Mouse (Mus musculus) ES-E14 (cell line): ENCODE measurements around the gene B3galnt2. TPM values are rescaled to one million over a fixed set of nuclear protein-coding genes. Genes with fewer than 3 reads are reported as not detected.
"Not testable (repeated sequence)": the region's sequence is repeated elsewhere in the genome, so short reads cannot be mapped to it uniquely, and the experiment has no call there.

Experiments
- DNase-seq: peaks from one replicate; pipeline ENCODE4 v3.0.0-alpha.2; 2013; ENCODE audit warnings: low read depth, low spot score
- H3K27ac ChIP-seq: 2 replicates; pipeline ENCODE4 v1.5.1; 2012; ENCODE audit warnings: low read depth, mild to moderate bottlenecking, low read length, moderate library complexity, mixed read lengths; ENCODE audit not compliant: poor library complexity, insufficient read depth, severe bottlenecking
- H3K36me3 ChIP-seq: 2 replicates; pipeline ENCODE4 v1.6.1; 2012; ENCODE audit warnings: mild to moderate bottlenecking, low read length, moderate library complexity, mixed read lengths; ENCODE audit not compliant: control insufficient read depth, poor library complexity, insufficient read depth, severe bottlenecking
- H3K4me1 ChIP-seq, 2 experiments: fragments of 150-350 bp in 1 of 2; sonication (generic) in 1 of 2; 2 replicates each; pipeline ENCODE4 v1.6.1; 2012; ENCODE audit warnings: low read length in 2 of 2, mild to moderate bottlenecking in 1 of 2, mixed read lengths in 1 of 2; ENCODE audit not compliant: control insufficient read depth in 2 of 2, insufficient read depth in 2 of 2, poor library complexity in 1 of 2
- H3K4me3 ChIP-seq, 2 experiments: fragments of 150-350 bp in 1 of 2; sonication (generic) in 1 of 2; 2 replicates each; pipeline ENCODE4 v1.5.1; 2012; ENCODE audit warnings: low read length in 2 of 2, low read depth in 1 of 2, mild to moderate bottlenecking in 1 of 2, mixed read lengths in 1 of 2; ENCODE audit not compliant: insufficient read depth in 1 of 2, poor library complexity in 1 of 2, severe bottlenecking in 1 of 2
- H3K9ac ChIP-seq: 2 replicates; pipeline ENCODE4 v1.6.1; 2012; ENCODE audit warnings: low read depth, mild to moderate bottlenecking, low read length, mixed read lengths; ENCODE audit not compliant: poor library complexity, insufficient read depth, severe bottlenecking
- H3K9me3 ChIP-seq: fragments of 150-350 bp; sonication (generic); 2 replicates; pipeline ENCODE4 v1.6.1; 2012; ENCODE audit warnings: low read depth, mild to moderate bottlenecking, low read length; ENCODE audit not compliant: control insufficient read depth, insufficient read depth
- CHD2 ChIP-seq: IDR thresholded peaks from 2 replicates; pipeline ENCODE4 v1.6.1; 2014; ENCODE audit warnings: mild to moderate bottlenecking, low read depth, low read length, inconsistent platforms
- HCFC1 ChIP-seq: IDR thresholded peaks from 2 replicates; pipeline ENCODE4 v1.6.1; 2012; ENCODE audit warnings: low read length, inconsistent platforms, borderline replicate concordance; ENCODE audit not compliant: insufficient read depth
- MAFK ChIP-seq: IDR thresholded peaks from 2 replicates; pipeline ENCODE4 v1.6.1; 2014; ENCODE audit warnings: mild to moderate bottlenecking, low read depth, low read length, inconsistent platforms; ENCODE audit not compliant: insufficient read depth
- ZC3H11A ChIP-seq: IDR thresholded peaks from 2 replicates; pipeline ENCODE4 v1.6.1; 2012; ENCODE audit warnings: low read depth, mild to moderate bottlenecking, inconsistent platforms, low read length, borderline replicate concordance
- ZNF384 ChIP-seq: IDR thresholded peaks from 2 replicates; pipeline ENCODE4 v1.6.1; 2012; ENCODE audit warnings: low read depth, low read length, inconsistent platforms
- in situ Hi-C, 2 experiments: fragments of 600-800 bp; cut with MboI; formaldehyde crosslinking; loops; one replicate each; pipeline ENCODE4 v1.15.1; 2025; ENCODE audit warnings: low sequenced_read_pairs in 2 of 2, inconsistent platforms in 1 of 2; ENCODE audit not compliant: unreplicated experiment in 2 of 2
- total RNA-seq: library from RNA; depleted of rRNA; stranded (reverse); fragments of 300-350 nt; gene quantifications from 2 replicates; pipeline ENCODE4 v1.2.3, GENCODE M21; 2012

B3galnt2 gene
- total RNA-seq, 1 experiment: 46.3 TPM

- no peaks in the 10 kb centered on the region; the same call in none of the 2 replicates for H3K36me3 ChIP-seq
- TF ChIP-seq ZC3H11A (no peak), ZNF384 (no peak), HCFC1 (no peak), MAFK (no peak), CHD2 (no peak)
- 0 out of 4 replicates have a peak, but pooled peaks cover 0 to 4% of the 10 kb centered on the region in 2 experiments for H3K4me1 ChIP-seq
- in situ Hi-C loops: no loop called here
- DNase-seq: no peak
- no peaks in the 10 kb centered on the region for H3K9me3 ChIP-seq
- H3K9ac ChIP-seq: no peak overlapping the region
- no peak overlapping the region for H3K4me3 ChIP-seq
- H3K27ac ChIP-seq: peak overlapping the region; percentile 40; the same call in 1 of the 2 replicates
Observed at GRCm38 (mm10) chr13:14033309-14034072, 79.2 kb downstream of the B3galnt2 start.

DNA sequence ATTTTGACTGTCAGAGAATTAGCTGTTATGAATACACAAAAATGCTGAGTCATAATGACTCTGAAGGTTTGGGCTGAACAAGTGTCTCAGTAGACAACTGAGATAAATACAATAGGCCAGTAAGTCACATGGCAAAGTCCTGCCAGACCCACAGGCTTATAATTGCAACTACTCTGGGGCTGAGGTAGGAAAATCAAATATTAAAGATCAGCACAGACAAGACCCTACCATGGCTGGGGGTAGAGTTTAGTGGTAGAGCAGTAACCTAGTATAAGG is 79.7 kb downstream of the B3galnt2 start:
- Histone ChIP-seq H3K9me3 (no peaks in the 10 kb centered on the region), H3K9ac (no peak overlapping the region), H3K4me3 (no peak overlapping the region), H3K4me1 (0 out of 4 replicates have a peak, but pooled peaks cover 0 to 4% of the 10 kb centered on the region in 2 experiments), H3K36me3 (no peaks in the 10 kb centered on the region; the same call in 1 of the 2 replicates), H3K27ac (peak overlapping the region; percentile 40; the same call in 1 of the 2 replicates)
- in situ Hi-C loops: no loop called here
- DNase-seq: no peak
- TF ChIP-seq MAFK: peak; percentile 95
- TF ChIP-seq CHD2: no peak

GRCm38 (mm10) chr13:14035352-14035751 is 81.1 kb downstream of the B3galnt2 start:
- in situ Hi-C loops, H3K4me1 ChIP-seq, DNase-seq, H3K9ac ChIP-seq, H3K4me3 ChIP-seq, H3K36me3 ChIP-seq, H3K27ac ChIP-seq, H3K9me3 ChIP-seq: not testable (repeated sequence)

- TF ChIP-seq CHD2: no peak
- no peak for TF ChIP-seq ZC3H11A
- TF ChIP-seq ZNF384: no peak
- no peak for TF ChIP-seq HCFC1
- TF ChIP-seq MAFK: no peak
- no peak overlapping the region; the same call in 1 of the 2 replicates for H3K27ac ChIP-seq
- in situ Hi-C loops: no loop called here
- no peak overlapping the region for H3K4me3 ChIP-seq
- H3K4me1 ChIP-seq: peaks cover 3 to 5% of the 10 kb centered on the region in 2 experiments; a peak in 2 of 4 replicates
- peak overlapping the region; percentile 57; the same call in 1 of the 2 replicates for H3K9ac ChIP-seq
- H3K36me3 ChIP-seq: no peaks in the 10 kb centered on the region
- no peaks in the 10 kb centered on the region for H3K9me3 ChIP-seq
- DNase-seq: no peak
Observed at GRCm38 (mm10) chr13:14035875-14036630, 81.8 kb downstream of the B3galnt2 start.

DNA sequence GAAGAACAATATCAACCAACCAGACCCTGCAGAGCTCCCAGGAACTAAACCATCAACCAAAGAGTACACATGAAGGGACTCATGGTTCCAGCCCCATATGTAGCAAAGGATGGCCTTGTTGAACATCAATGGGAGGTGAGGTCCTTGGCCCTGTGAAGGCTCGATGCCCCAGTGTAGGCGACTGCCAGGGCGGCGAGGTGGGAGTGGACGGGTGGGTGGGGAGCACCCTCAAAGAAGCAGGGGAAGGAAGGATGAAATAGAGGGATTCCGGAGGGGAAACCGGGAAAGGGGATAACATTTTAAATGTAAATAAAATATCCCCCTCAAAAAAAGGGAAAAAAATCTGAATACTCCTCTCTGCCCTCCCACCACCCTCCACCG is 84.6 kb downstream of the B3galnt2 start:
- Histone ChIP-seq H3K36me3 (no peaks in the 10 kb centered on the region), H3K9ac (peak overlapping the region; percentile 67), H3K27ac (no peak overlapping the region), H3K9me3 (no peaks in the 10 kb centered on the region), H3K4me1 (peaks cover 3 to 5% of the 10 kb centered on the region in 2 experiments; a peak in 2 of 4 replicates), H3K4me3 (peak overlapping the region; percentile 98 to 99)
- in situ Hi-C loops: no loop called here
- DNase-seq: no peak
- TF ChIP-seq MAFK: no peak
